Mouse (Mus musculus) ES-Bruce4 (cell line): ENCODE measurements at regions not wholly inside any gene's neighbourhood (a gene's known extent, or its start where the extent isn't known, plus 50 kb on each side); places are given as distances from the start of the nearest gene placed in this dataset.

Source experiments
- CTCF ChIP-seq: IDR thresholded peaks from one replicate; pipeline ENCODE4 v1.8.1; 2011; ENCODE audit warnings: low read depth, low read length
- EP300 ChIP-seq: IDR thresholded peaks from 2 replicates; pipeline ENCODE4 v1.6.1; 2011; ENCODE audit warnings: low read depth, low read length; ENCODE audit not compliant: insufficient read depth
- POLR2A ChIP-seq: IDR thresholded peaks from one replicate; pipeline ENCODE4 v1.8.1; 2011; ENCODE audit warnings: low read length; ENCODE audit not compliant: insufficient read depth

DNA sequence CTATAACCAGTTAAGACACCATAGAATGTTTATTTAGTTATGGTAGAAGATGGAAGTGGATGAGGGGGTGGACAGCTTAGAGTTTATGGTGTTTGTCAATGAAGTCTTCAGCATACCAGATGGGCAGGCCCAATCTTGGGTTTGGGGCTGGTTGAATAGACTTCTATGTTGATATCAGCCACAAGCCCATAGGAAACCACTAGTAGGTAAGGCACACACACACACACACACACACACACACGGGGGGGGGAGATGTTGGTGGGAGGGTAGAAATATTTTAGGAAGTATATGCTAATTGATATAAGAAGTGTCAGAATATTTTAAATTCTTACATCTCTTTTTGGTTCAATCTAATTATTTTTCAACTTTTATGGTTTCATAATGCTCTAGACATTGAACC, 72.4 kb downstream of the Cd24a start:
- TF ChIP-seq POLR2A, result no peak
- TF ChIP-seq CTCF, result no peak
- no peak for TF ChIP-seq EP300
